Mouse (Mus musculus) kidney, postnatal 14 days (tissue): Measurements from ENCODE around the gene Gpr152.

Experiments
- DNase-seq: peaks from one replicate; pipeline ENCODE4 v3.0.0; 2022; ENCODE audit warnings: mixed read lengths

Gpr152 gene

DNA sequence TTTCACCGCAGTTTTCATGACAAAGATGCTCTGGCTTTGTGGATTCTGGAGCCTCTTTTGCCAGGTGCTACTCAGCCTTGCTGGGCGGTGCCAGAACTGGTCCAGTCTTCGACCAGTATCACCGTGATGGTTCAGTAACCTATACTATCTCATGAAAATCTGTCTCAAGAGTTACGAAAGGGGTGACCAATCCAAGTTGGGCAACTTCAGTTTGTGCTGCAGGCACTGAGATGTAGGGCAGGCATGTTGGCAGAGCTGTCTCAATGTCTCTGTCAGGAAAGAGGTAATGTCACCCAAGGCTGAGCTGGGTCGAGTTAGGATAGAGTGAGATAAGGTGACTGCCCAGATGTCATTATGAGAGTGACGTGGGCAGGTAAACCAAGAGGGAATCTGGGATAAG is 40.8 kb downstream of the Gpr152 start:
- DNase-seq = no peak

- peak; percentile 54 for DNase-seq
Observed at GRCm38 (mm10) chr19:4181892-4182291, 42.3 kb downstream of the Gpr152 start.

DNA sequence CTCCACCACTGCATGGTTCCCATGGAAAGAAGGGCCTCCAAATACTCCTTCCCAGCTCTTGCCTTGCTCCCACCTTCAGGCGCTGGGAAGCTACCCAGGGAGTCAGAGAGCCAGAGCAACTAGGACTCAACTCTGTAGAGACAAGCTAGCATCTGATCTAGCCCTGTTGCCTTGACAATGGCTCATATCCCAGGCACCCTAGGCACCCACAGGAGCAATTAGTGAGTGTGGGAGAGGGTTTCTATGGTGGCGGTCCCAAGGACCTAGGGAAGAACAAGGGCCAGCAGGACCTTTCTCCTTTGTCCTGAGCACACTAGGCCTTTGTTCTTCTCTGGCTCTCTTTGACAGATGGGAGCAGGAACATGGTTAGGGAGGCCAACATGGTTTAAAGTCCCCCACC is 44.1 kb downstream of the Gpr152 start:
- DNase-seq = no peak

- no peak for DNase-seq
Observed at GRCm38 (mm10) chr19:4184976-4185975, 45.7 kb downstream of the Gpr152 start.

- DNase-seq = no peak
Observed at GRCm38 (mm10) chr19:4187303-4187702, 47.7 kb downstream of the Gpr152 start.

DNA sequence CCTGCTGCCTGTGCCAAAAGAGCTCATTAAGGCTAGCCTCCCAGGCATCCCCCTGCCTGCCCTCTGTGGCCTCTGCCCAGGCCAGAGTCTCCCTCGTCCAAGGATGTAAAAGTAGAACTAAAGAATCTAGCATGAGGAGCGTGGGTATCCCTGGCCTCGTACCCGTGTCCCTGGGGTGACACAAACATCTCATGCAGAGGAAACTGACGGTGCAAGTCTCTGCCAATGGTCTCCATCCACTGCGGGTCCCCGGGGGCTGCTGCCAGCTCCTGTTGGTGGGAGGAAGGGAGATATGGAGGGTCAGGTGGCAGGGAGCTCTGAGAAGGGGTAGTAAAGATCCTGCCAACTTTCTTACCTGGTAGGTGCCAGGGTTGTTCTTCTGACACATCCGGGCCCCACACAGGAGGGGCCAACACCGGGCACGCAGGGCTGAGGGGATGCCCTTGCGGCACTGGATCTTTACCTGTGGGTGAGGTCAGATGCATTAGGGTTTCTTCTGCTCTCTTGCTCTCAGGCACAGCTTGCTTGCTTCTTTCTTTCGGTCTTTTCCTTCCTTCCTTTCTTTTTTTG is 49.5 kb downstream of the Gpr152 start:
- DNase-seq = no peak

DNA sequence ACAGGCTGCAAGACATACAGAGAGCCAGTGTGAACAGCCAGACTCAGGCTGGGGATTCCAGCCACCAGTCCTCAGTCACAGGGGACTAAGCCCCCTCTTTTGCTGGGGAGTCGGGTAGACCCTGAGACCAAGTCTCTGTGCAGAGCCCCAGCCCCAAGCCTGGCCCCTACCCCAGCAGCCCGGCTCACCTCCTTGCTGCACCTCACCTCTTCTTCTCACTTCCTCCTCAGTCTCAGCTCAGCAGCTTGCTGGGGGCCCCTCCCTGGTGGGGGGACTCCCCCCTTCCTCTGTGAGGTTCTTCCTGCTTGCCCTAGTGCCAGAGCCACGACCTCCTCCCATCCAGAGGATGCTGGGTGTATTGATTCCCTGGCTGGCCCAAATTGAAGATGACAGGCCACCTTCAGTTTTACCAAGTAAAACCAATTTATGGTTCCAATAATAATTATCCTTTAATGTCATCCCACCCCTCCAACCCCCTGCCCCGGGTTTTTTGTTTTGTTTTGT is 51.3 kb downstream of the Gpr152 start, which contains the start of gene Tbc1d10c:
Gene Tbc1d10c (minus strand): TSS at position 454 of the 504 bp plus-strand sequence.
- DNase-seq = peak; percentile 40

- peak; percentile 97 for DNase-seq
Observed at GRCm38 (mm10) chr19:4191528-4192250, 52.1 kb downstream of the Gpr152 start, which contains the start of gene Ppp1ca. Gene Ppp1ca (plus strand): TSS chr19:4192065.

GRCm38 (mm10) chr19:4192251-4192985 is 52.8 kb downstream of the Gpr152 start:
- no peak for DNase-seq

- no peak for DNase-seq
Observed at GRCm38 (mm10) chr19:4193129-4193528, 53.5 kb downstream of the Gpr152 start.

- no peak for DNase-seq
Observed at GRCm38 (mm10) chr19:4194021-4194724, 54.6 kb downstream of the Gpr152 start.

- DNase-seq = no peak
Observed at GRCm38 (mm10) chr19:4194776-4195650, 55.4 kb downstream of the Gpr152 start.
